Comparison of ENCODE assay signal across 10 mouse cellular contexts in genomic region chr4:64530585-64530984, GRCm38 (mm10).
A peak's percentile ranks its signal among the peaks of the same experiment; 100 is the strongest.
DNase-seq lines count a peak whose midpoint lies in the region; ATAC-seq and TF ChIP-seq lines count a peak whose summit lies in the region.
"Had no signal": no experiment of that assay in that cellular context is flagged by ENCODE, and none has a peak within 500 bp of the region (broad histone marks: within the 10 kb centered on the region; RNA-seq: fewer than 3 reads in every experiment).

No protein-coding gene starts in this region.

- TF ChIP-seq CTCF in heart, adult 2 months (IDR thresholded peaks at IDR 0.05) = peak; percentile 66

- 65% methylated on average over 4 of the region's 4 CpGs for WGBS in heart, adult 2 months
- WGBS in heart, embryonic 11.5 days (ENCODE audit: insufficient replicate concordance) = 67% methylated on average over 4 of the region's 4 CpGs

- no peaks in the 10 kb centered on the region for H3K4me1 ChIP-seq in heart, adult 2 months (ENCODE audit: control insufficient read depth, insufficient read depth, low read length)
- H3K4me1 ChIP-seq in heart, embryonic 11.5 days (ENCODE audit: control insufficient read depth, insufficient read depth, low read length) = no peaks in the 10 kb centered on the region
- H3K4me1 ChIP-seq: limb, embryonic 15.5 days had no signal

- H3K9me3 ChIP-seq in heart, embryonic 11.5 days (replicated peaks; ENCODE audit: control insufficient read depth, low read length) = no peaks in the 10 kb centered on the region
- H3K9me3 ChIP-seq: G1E; limb, embryonic 15.5 days had no signal

- TF ChIP-seq EP300 in heart, adult 2 months (IDR thresholded peaks at IDR 0.05; ENCODE audit: insufficient read depth, low read depth, low read length) = no peak

- TF ChIP-seq POLR2A in heart, adult 2 months (IDR thresholded peaks at IDR 0.05; ENCODE audit: insufficient read depth, low read depth, low read length) = no peak

- DNase-seq in heart, adult 2 months = no peak
- DNase-seq in urinary bladder, postnatal 14 days (ENCODE audit: low spot score) = peak; percentile 38
- no peak for DNase-seq in urinary bladder, adult 2 months (ENCODE audit: low spot score)
- DNase-seq in forelimb bud, embryonic 11.5 days (ENCODE audit: low read depth, low spot score) = peak; percentile 43
- DNase-seq in mesoderm, embryonic 11.5 days (ENCODE audit: low read depth, low spot score) = peak; percentile 58
- DNase-seq in thymus, adult 18-20 months = no peak

- H3K79me2 ChIP-seq in heart, adult 2 months (replicated peaks; ENCODE audit: control insufficient read depth, insufficient read depth, low read length) = no peaks in the 10 kb centered on the region

- H3K9ac ChIP-seq in heart, adult 2 months (ENCODE audit: low read depth, low read length) = no peak overlapping the region
- H3K9ac ChIP-seq in heart, embryonic 11.5 days (ENCODE audit: low read depth, low read length) = no peak overlapping the region
- H3K9ac ChIP-seq: limb, embryonic 15.5 days had no signal

- H3K36me3 ChIP-seq in heart, adult 2 months (ENCODE audit: control insufficient read depth, insufficient read depth, low read length) = no peaks in the 10 kb centered on the region
- no peaks in the 10 kb centered on the region for H3K36me3 ChIP-seq in heart, embryonic 11.5 days (ENCODE audit: control insufficient read depth, insufficient read depth, low read length)
- H3K36me3 ChIP-seq: G1E; limb, embryonic 15.5 days had no signal

- intact Hi-C loops in heart, adult 2 months (cut with DNase I) = loop anchor here (10.0 kb wide), 2 partner anchors 304 to 594 kb away; partner anchors contain the start of gene Pappa

- H3K4me2 ChIP-seq in heart, embryonic 11.5 days = no peak overlapping the region
- H3K4me2 ChIP-seq: limb, embryonic 15.5 days had no signal

- no peak overlapping the region for H3K4me3 ChIP-seq in heart, adult 2 months
- no peak overlapping the region for H3K4me3 ChIP-seq in heart, embryonic 11.5 days (ENCODE audit: low read depth, low read length)
- H3K4me3 ChIP-seq: limb, embryonic 15.5 days had no signal

- H3K27ac ChIP-seq in heart, adult 2 months = no peak overlapping the region
- H3K27ac ChIP-seq in heart, embryonic 11.5 days (ENCODE audit: low read depth, low read length) = no peak overlapping the region
- H3K27ac ChIP-seq: limb, embryonic 15.5 days had no signal

- no peak for ATAC-seq in heart, embryonic 11.5 days (replicated peaks; ENCODE audit: insufficient number of reproducible peaks, low FRiP score, low TSS enrichment)
- ATAC-seq in erythroid progenitor cell, adult 5-6 weeks (replicated peaks; ENCODE audit: low FRiP score, poor library complexity, severe bottlenecking) = no peak

- H3K27me3 ChIP-seq in heart, adult 2 months (ENCODE audit: control insufficient read depth, insufficient read depth, low read length) = no peaks in the 10 kb centered on the region
- H3K27me3 ChIP-seq in heart, embryonic 11.5 days (ENCODE audit: control insufficient read depth, insufficient read depth, low read length) = no peaks in the 10 kb centered on the region
- H3K27me3 ChIP-seq: limb, embryonic 15.5 days had no signal

Comparison
In these comparisons a context has a peak if more than half of its experiments do, and no peak if none do; other contexts are left out.
1. DNase-seq: peak in urinary bladder, postnatal 14 days (single experiment), forelimb bud, embryonic 11.5 days (single experiment) and mesoderm, embryonic 11.5 days (single experiment); none in heart, adult 2 months (0 of 2), urinary bladder, adult 2 months (single experiment) and thymus, adult 18-20 months (0 of 2).